Mouse (Mus musculus) CH12.LX (cell line): ENCODE results near the gene Plvap. TPM values are rescaled to one million over a fixed set of nuclear protein-coding genes. Genes with fewer than 3 reads are reported as not detected.

Experiments
- DNase-seq: peaks from one replicate; pipeline ENCODE4 v3.0.0-alpha.2; 2013; ENCODE audit errors: extremely low read depth
- H3K27ac ChIP-seq: 2 replicates; pipeline ENCODE4 v1.5.1; 2012; ENCODE audit warnings: low read depth, mild to moderate bottlenecking, control low read depth, moderate library complexity; ENCODE audit not compliant: insufficient read depth
- H3K27me3 ChIP-seq: replicated peaks from 2 replicates; pipeline ENCODE3; 2012; ENCODE audit warnings: inconsistent platforms
- H3K36me3 ChIP-seq, 2 experiments: replicated peaks in 1 of 2; 2 replicates each; pipeline versions ENCODE3 to v1.6.1; 2012; ENCODE audit warnings: inconsistent platforms in 1 of 2, low read length in 1 of 2, mild to moderate bottlenecking in 1 of 2, mixed read lengths in 1 of 2, moderate library complexity in 1 of 2; ENCODE audit not compliant: control insufficient read depth in 1 of 2, insufficient read depth in 1 of 2
- H3K4me1 ChIP-seq, 2 experiments: 2 replicates each; pipeline ENCODE4 v1.6.1; 2012; ENCODE audit warnings: inconsistent platforms in 1 of 2, moderate library complexity in 1 of 2; ENCODE audit not compliant: insufficient read depth in 2 of 2, control insufficient read depth in 1 of 2
- H3K4me2 ChIP-seq: 2 replicates; pipeline ENCODE4 v1.6.1; 2012; ENCODE audit warnings: low read depth, mild to moderate bottlenecking, control low read depth; ENCODE audit not compliant: poor library complexity, insufficient read depth, severe bottlenecking
- H3K4me3 ChIP-seq, 3 experiments: fragments of 150-350 bp in 1 of 3; sonication (generic) in 1 of 3; replicated peaks in 1 of 3; 2 replicates each; pipeline versions ENCODE3 to v1.5.1; 2011 to 2012; ENCODE audit warnings: low read depth in 2 of 3, low read length in 2 of 3, mild to moderate bottlenecking in 2 of 3, moderate library complexity in 2 of 3, control low read depth in 1 of 3, improper control_type of control experiment in 1 of 3, inconsistent platforms in 1 of 3, mixed read lengths in 1 of 3; ENCODE audit not compliant: poor library complexity in 1 of 3
- H3K79me2 ChIP-seq: replicated peaks from 2 replicates; pipeline ENCODE4 v1.6.1; 2012; ENCODE audit warnings: mild to moderate bottlenecking, moderate library complexity; ENCODE audit not compliant: control insufficient read depth, poor library complexity, insufficient read depth, severe bottlenecking; ENCODE audit errors: extremely low read depth
- H3K9ac ChIP-seq: 2 replicates; pipeline ENCODE4 v1.6.1; 2012; ENCODE audit warnings: low read depth, mild to moderate bottlenecking, control low read depth, moderate library complexity; ENCODE audit not compliant: insufficient read depth
- H3K9me3 ChIP-seq: replicated peaks from 2 replicates; pipeline ENCODE3; 2012; ENCODE audit warnings: low read length, inconsistent platforms, mixed read lengths
- BHLHE40 ChIP-seq: IDR thresholded peaks from 2 replicates; pipeline ENCODE4 v1.6.1; 2011; ENCODE audit warnings: mild to moderate bottlenecking, low read depth, low read length, improper control_type of control experiment
- CHD1 ChIP-seq: IDR thresholded peaks from 2 replicates; pipeline ENCODE4 v1.6.1; 2012; ENCODE audit warnings: low read depth, low read length, improper control_type of control experiment, inconsistent platforms
- CHD2 ChIP-seq: IDR thresholded peaks from 2 replicates; pipeline ENCODE4 v1.6.1; 2011; ENCODE audit warnings: low read length, improper control_type of control experiment
- CTCF ChIP-seq, 2 experiments: IDR thresholded peaks in 1 of 2; conservative IDR thresholded peaks in 1 of 2; 2 replicates each; pipeline ENCODE4 v1.5.1; 2011 to 2012; ENCODE audit warnings: low read depth in 2 of 2, low read length in 2 of 2, improper control_type of control experiment in 1 of 2, inconsistent platforms in 1 of 2, mild to moderate bottlenecking in 1 of 2, moderate library complexity in 1 of 2
- E2F4 ChIP-seq: IDR thresholded peaks from 2 replicates; pipeline ENCODE4 v1.6.1; 2011; ENCODE audit warnings: low read depth, low read length, improper control_type of control experiment; ENCODE audit not compliant: insufficient replicate concordance
- ELF1 ChIP-seq: IDR thresholded peaks from 2 replicates; pipeline ENCODE4 v1.6.1; 2014; ENCODE audit warnings: low read depth, mild to moderate bottlenecking, inconsistent platforms, low read length, improper control_type of control experiment
- EP300 ChIP-seq: IDR thresholded peaks from 2 replicates; pipeline ENCODE4 v1.6.1; 2011; ENCODE audit warnings: low read length, improper control_type of control experiment
- ETS1 ChIP-seq: conservative IDR thresholded peaks from 2 replicates; pipeline ENCODE4 v1.6.1; 2012; ENCODE audit warnings: low read depth, mild to moderate bottlenecking, inconsistent platforms, low read length, improper control_type of control experiment, moderate library complexity
- GABPA ChIP-seq: IDR thresholded peaks from 2 replicates; pipeline ENCODE4 v1.6.1; 2012; ENCODE audit warnings: low read depth, low read length, improper control_type of control experiment, inconsistent platforms; ENCODE audit not compliant: insufficient replicate concordance
- HCFC1 ChIP-seq: IDR thresholded peaks from 2 replicates; pipeline ENCODE4 v1.6.1; 2012; ENCODE audit warnings: low read depth, mild to moderate bottlenecking, inconsistent platforms, low read length, improper control_type of control experiment
- IRF4 ChIP-seq: IDR thresholded peaks from 2 replicates; pipeline ENCODE4 v1.6.1; 2014; ENCODE audit warnings: low read depth, mild to moderate bottlenecking, inconsistent platforms, low read length, improper control_type of control experiment
- JUN ChIP-seq: IDR thresholded peaks from 2 replicates; pipeline ENCODE4 v1.6.1; 2011; ENCODE audit warnings: low read depth, mild to moderate bottlenecking, low read length, improper control_type of control experiment, moderate library complexity; ENCODE audit not compliant: insufficient read depth
- JUND ChIP-seq: conservative IDR thresholded peaks from 2 replicates; pipeline ENCODE4 v1.6.1; 2011; ENCODE audit warnings: low read depth, low read length, improper control_type of control experiment
- KAT2A ChIP-seq: IDR thresholded peaks from 2 replicates; pipeline ENCODE4 v1.6.1; 2012; ENCODE audit warnings: low read length, improper control_type of control experiment, inconsistent platforms; ENCODE audit not compliant: insufficient replicate concordance
- MAFK ChIP-seq: IDR thresholded peaks from 2 replicates; pipeline ENCODE4 v1.6.1; 2011; ENCODE audit warnings: low read length, improper control_type of control experiment; ENCODE audit not compliant: insufficient replicate concordance
- MAX ChIP-seq: IDR thresholded peaks from 2 replicates; pipeline ENCODE4 v1.6.1; 2011; ENCODE audit warnings: low read length, improper control_type of control experiment
- MAZ ChIP-seq: IDR thresholded peaks from 2 replicates; pipeline ENCODE4 v1.6.1; 2012; ENCODE audit warnings: low read depth, mild to moderate bottlenecking, inconsistent platforms, low read length, improper control_type of control experiment, moderate library complexity
- MEF2A ChIP-seq: IDR thresholded peaks from 2 replicates; pipeline ENCODE4 v1.6.1; 2014; ENCODE audit warnings: low read depth, mild to moderate bottlenecking, inconsistent platforms, low read length, improper control_type of control experiment, borderline replicate concordance
- MXI1 ChIP-seq: IDR thresholded peaks from 2 replicates; pipeline ENCODE4 v1.6.1; 2011; ENCODE audit warnings: mild to moderate bottlenecking, low read depth, low read length, improper control_type of control experiment
- MYC ChIP-seq: IDR thresholded peaks from 2 replicates; pipeline ENCODE4 v1.6.1; 2011; ENCODE audit warnings: low read depth, mild to moderate bottlenecking, improper control_type of control experiment, low read length
- NELFE ChIP-seq: IDR thresholded peaks from 2 replicates; pipeline ENCODE4 v1.6.1; 2011; ENCODE audit warnings: low read depth, low read length, improper control_type of control experiment
- NRF1 ChIP-seq: IDR thresholded peaks from 2 replicates; pipeline ENCODE4 v1.6.1; 2014; ENCODE audit warnings: low read depth, mild to moderate bottlenecking, inconsistent platforms, low read length, improper control_type of control experiment, moderate library complexity
- PAX5 ChIP-seq: IDR thresholded peaks from 2 replicates; pipeline ENCODE4 v1.6.1; 2012; ENCODE audit warnings: low read length, inconsistent platforms, mixed read lengths
- POLR2A ChIP-seq: IDR thresholded peaks from 2 replicates; pipeline ENCODE4 v1.6.1; 2011; ENCODE audit warnings: low read depth, mild to moderate bottlenecking, improper control_type of control experiment, low read length
- POLR2AphosphoS2 ChIP-seq: IDR thresholded peaks from 2 replicates; pipeline ENCODE4 v1.6.1; 2011; ENCODE audit warnings: low read depth, low read length, improper control_type of control experiment
- RAD21 ChIP-seq: IDR thresholded peaks from 2 replicates; pipeline ENCODE4 v1.6.1; 2011; ENCODE audit warnings: low read depth, mild to moderate bottlenecking, low read length, improper control_type of control experiment, moderate library complexity
- RCOR1 ChIP-seq: conservative IDR thresholded peaks from 2 replicates; pipeline ENCODE4 v1.6.1; 2012; ENCODE audit warnings: low read depth, mild to moderate bottlenecking, inconsistent platforms, low read length, improper control_type of control experiment
- SIN3A ChIP-seq: IDR thresholded peaks from 2 replicates; pipeline ENCODE4 v1.6.1; 2012; ENCODE audit warnings: low read length, improper control_type of control experiment, inconsistent platforms
- SMC3 ChIP-seq: IDR thresholded peaks from 2 replicates; pipeline ENCODE4 v1.6.1; 2011; ENCODE audit warnings: low read depth, low read length, improper control_type of control experiment
- TBP ChIP-seq: conservative IDR thresholded peaks from 2 replicates; pipeline ENCODE4 v1.6.1; 2011; ENCODE audit warnings: low read depth, low read length, improper control_type of control experiment
- TCF12 ChIP-seq: IDR thresholded peaks from 2 replicates; pipeline ENCODE4 v1.6.1; 2014; ENCODE audit warnings: low read depth, mild to moderate bottlenecking, inconsistent platforms, low read length, improper control_type of control experiment
- UBTF ChIP-seq: IDR thresholded peaks from 2 replicates; pipeline ENCODE4 v1.6.1; 2012; ENCODE audit warnings: low read depth, mild to moderate bottlenecking, inconsistent platforms, low read length, improper control_type of control experiment, moderate library complexity
- USF1 ChIP-seq: IDR thresholded peaks from 2 replicates; pipeline ENCODE4 v1.6.1; 2014; ENCODE audit warnings: low read depth, mild to moderate bottlenecking, inconsistent platforms, low read length, improper control_type of control experiment
- USF2 ChIP-seq: conservative IDR thresholded peaks from 2 replicates; pipeline ENCODE4 v1.6.1; 2011; ENCODE audit warnings: low read depth, low read length, improper control_type of control experiment
- ZC3H11A ChIP-seq: IDR thresholded peaks from 2 replicates; pipeline ENCODE4 v1.6.1; 2012; ENCODE audit warnings: low read depth, mild to moderate bottlenecking, inconsistent platforms, low read length, improper control_type of control experiment
- ZKSCAN1 ChIP-seq: IDR thresholded peaks from 2 replicates; pipeline ENCODE4 v1.6.1; 2012; ENCODE audit warnings: low read depth, inconsistent platforms, low read length, improper control_type of control experiment, borderline replicate concordance
- ZMIZ1 ChIP-seq: IDR thresholded peaks from 2 replicates; pipeline ENCODE4 v1.6.1; 2012; ENCODE audit warnings: low read depth, mild to moderate bottlenecking, inconsistent platforms, low read length, improper control_type of control experiment
- ZNF384 ChIP-seq: IDR thresholded peaks from 2 replicates; pipeline ENCODE4 v1.6.1; 2012; ENCODE audit warnings: low read depth, low read length, improper control_type of control experiment, inconsistent platforms
- dilution Hi-C: fragments of 300-500 bp; cut with MboI; formaldehyde crosslinking; loops from 2 replicates; pipeline ENCODE4 v1.14.3; 2020; ENCODE audit warnings: low sequenced_read_pairs; ENCODE audit not compliant: extremely low pct_unique_long_range_greater_than_20kb, extremely low pct_ligation_motif_present
- in situ Hi-C: fragments of 300-500 bp; cut with MboI; formaldehyde crosslinking; loops from 3 replicates; pipeline ENCODE4 v1.14.3; 2019; ENCODE audit warnings: low sequenced_read_pairs, low pct_ligation_motif_present, low pct_unique_long_range_greater_than_20kb, mixed read lengths
- polyA plus RNA-seq: library from polyadenylated mRNA; unstranded; fragments of >175 nt; gene quantifications from 2 replicates; pipeline ENCODE4 v1.2.1, GENCODE M21; 2012; ENCODE audit warnings: low read depth; ENCODE audit not compliant: insufficient read length
- total RNA-seq, 2 experiments: library from RNA; depleted of rRNA; stranded (reverse); fragments of 300-350 nt in 1 of 2; fragments of >200 nt in 1 of 2; gene quantifications; 2 replicates each; pipeline ENCODE4 v1.2.3; 2012 to 2014

The Plvap gene
- total and polyA plus RNA-seq, 3 experiments: 0.04 to 0.27 TPM; not detected in 1

DNA sequence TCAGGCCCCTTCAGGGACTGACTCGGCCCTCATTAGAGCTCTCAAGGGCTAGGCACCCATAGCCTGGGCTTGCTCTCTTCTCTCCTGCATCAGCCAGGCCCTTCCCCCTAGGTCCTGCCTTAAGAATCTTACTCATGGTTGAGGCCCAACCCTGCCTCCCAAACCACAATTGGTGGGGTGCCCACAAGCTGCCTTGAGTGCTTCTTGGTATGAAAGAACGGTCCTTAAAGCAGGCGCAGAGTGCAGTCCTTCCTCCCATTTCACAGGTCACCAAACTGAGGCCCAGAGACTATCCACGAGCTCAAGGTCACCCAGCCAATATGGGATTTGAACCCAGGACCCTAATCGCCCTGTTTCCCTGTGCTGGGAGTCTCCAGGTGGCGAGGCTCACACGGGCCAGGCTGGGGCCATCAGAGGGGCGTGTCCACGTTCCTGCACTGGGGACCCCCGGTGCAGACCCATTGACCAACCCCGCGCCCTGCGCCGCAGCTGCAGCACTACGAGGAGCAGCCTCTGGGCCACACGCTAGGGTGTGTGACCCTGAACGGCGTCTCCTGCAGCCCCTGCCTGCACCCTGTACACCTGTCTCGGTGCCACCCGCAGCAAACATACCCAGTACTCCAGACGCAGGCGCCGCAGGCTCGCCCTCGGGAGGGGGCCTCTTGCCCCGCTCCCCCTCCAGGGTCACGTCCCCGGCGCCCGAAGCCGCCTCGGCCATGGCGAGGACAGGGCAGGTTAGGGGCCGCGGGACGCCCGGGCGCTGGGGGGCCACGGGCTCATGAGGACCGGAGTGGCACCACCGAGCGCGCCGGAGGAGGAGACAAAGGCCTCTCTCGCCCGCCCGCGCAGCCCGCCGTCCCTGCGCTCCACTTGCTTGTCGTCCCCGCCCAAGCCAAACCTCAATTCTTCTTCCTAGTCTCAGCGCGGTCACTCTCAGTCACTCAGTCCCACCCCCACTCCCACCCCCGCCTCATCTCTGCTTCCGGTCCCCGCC lies 26.1 kb downstream of the Plvap start, which contains the start of gene Ano8:
Ano8 (minus strand) TSS at position 822 of the 994 bp plus-strand sequence.
- dilution Hi-C loops: no loop called here

DNA sequence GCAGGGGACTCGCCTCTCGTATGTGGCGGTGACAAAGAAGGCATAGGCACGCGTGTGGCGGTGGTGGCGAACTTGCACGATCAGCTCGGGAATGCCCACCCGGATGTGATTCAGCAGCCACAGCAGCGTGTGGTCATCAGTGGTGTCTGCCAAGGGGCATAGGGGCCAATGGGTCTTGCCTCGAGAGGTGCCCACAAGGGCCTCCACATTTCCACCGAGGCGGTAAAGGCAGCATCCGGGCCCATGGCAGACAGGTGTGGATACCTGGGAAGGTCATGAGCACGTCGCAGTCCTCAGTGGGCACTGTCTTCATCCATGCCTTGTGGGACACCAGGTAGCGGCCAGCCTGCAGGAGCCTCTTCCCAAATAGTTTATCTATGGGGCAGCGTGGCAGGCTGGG lies 26.8 kb downstream of the Plvap start:
- in situ Hi-C loops (loop anchor here (5.0 kb wide), 1 partner anchor 38 kb away; no protein-coding TSS in a partner anchor), dilution Hi-C loops (no loop called here)
- no peak overlapping the region for H3K9ac ChIP-seq
- DNase-seq: no peak
- no peaks in the 10 kb centered on the region for H3K9me3 ChIP-seq
- H3K36me3 ChIP-seq: peaks cover 0 to 12% of the 10 kb centered on the region in 2 experiments
- no peaks in the 10 kb centered on the region for H3K27me3 ChIP-seq
- TF ChIP-seq JUND: no peak
- TF ChIP-seq SIN3A: no peak
- TF ChIP-seq HCFC1: no peak
- TF ChIP-seq UBTF: no peak
- no peak for TF ChIP-seq TCF12
- no peak for TF ChIP-seq ZC3H11A
- TF ChIP-seq RCOR1: no peak
- no peak for TF ChIP-seq CTCF (conservative IDR thresholded peaks at IDR 0.05 in 1 of 2, IDR thresholded peaks at IDR 0.05 in 1 of 2; ENCODE audit: low read depth in 2 of 2, low read length in 2 of 2)
- TF ChIP-seq MXI1: no peak
- TF ChIP-seq MAFK: no peak
- TF ChIP-seq MAZ: no peak
- no peak for TF ChIP-seq ETS1
- TF ChIP-seq USF1: no peak
- TF ChIP-seq IRF4: no peak
- H3K4me3 ChIP-seq: no peak overlapping the region
- H3K4me1 ChIP-seq: peaks cover 13 to 29% of the 10 kb centered on the region in 2 experiments
- H3K27ac ChIP-seq: no peak overlapping the region
- H3K4me2 ChIP-seq: no peak overlapping the region
- H3K79me2 ChIP-seq: peaks cover 9% of the 10 kb centered on the region; the same call in 1 of the 2 replicates

More for the DNA sequence above, 26.1 kb downstream of the Plvap start, which contains the start of gene Ano8:
- Histone ChIP-seq H3K4me2 (peak within 1 kb of the TSS; percentile 58), H3K36me3 (peaks cover 4 to 19% of the 10 kb centered on the region in 2 experiments), H3K27me3 (no peaks in the 10 kb centered on the region), H3K9ac (peak within 1 kb of the TSS; percentile 67), H3K79me2 (peaks cover 12% of the 10 kb centered on the region; the same call in 1 of the 2 replicates), H3K4me1 (peaks cover 13 to 35% of the 10 kb centered on the region in 2 experiments), H3K4me3 (peak within 1 kb of the TSS; percentile 42 to 65 (median 56)), H3K27ac (no peak within 1 kb of the TSS), H3K9me3 (no peaks in the 10 kb centered on the region)
- DNase-seq: peak; percentile 82
- TF ChIP-seq MAX (no peak; the same call in 1 of the 2 replicates), MAZ (peak; percentile 92), ELF1 (peak; percentile 64), CHD2 (no peak), USF2 (no peak), UBTF (no peak), MYC (no peak), USF1 (no peak), TCF12 (peak; percentile 39; the same call in 1 of the 2 replicates), E2F4 (no peak), TBP (no peak), KAT2A (no peak), NRF1 (peak; percentile 51), IRF4 (peak; percentile 51), JUN (no peak), BHLHE40 (no peak), SMC3 (no peak), MXI1 (no peak), ZMIZ1 (no peak), GABPA (no peak), HCFC1 (peak; percentile 63), ETS1 (no peak), POLR2AphosphoS2 (no peak), CTCF (conservative IDR thresholded peaks at IDR 0.05 in 1 of 2, IDR thresholded peaks at IDR 0.05 in 1 of 2; ENCODE audit: low read depth in 2 of 2, low read length in 2 of 2) (no peak), CHD1 (no peak), ZC3H11A (no peak), RAD21 (no peak), JUND (no peak), RCOR1 (no peak), SIN3A (peak; percentile 86), ZKSCAN1 (no peak), POLR2A (peak; percentile 29; the same call in 1 of the 2 replicates), ZNF384 (no peak), NELFE (no peak), EP300 (no peak), MAFK (no peak), MEF2A (no peak), PAX5 (no peak)
- in situ Hi-C loops: loop anchor here (5.0 kb wide), 1 partner anchor 37 kb away; no protein-coding TSS in a partner anchor
